Mouse (Mus musculus): ENCODE results near the gene Olfr477. TPM values are rescaled to one million over a fixed set of nuclear protein-coding genes. Genes with fewer than 3 reads are reported as not detected.
"Not testable (repeated sequence)": the region's sequence is repeated elsewhere in the genome, so short reads cannot be mapped to it uniquely, and the experiment has no call there.

The Olfr477 gene
- polyA plus RNA-seq (2014; fragmentation: Nextera tagmentation; extraction: Ambion mirVana) = not detected in 2 replicates

- Histone ChIP-seq H3K4me2 (no peak within 1 kb of the TSS), H3K4me3 (ENCODE audit: low read depth, low read length) (no peak within 1 kb of the TSS), H3K27me3 (ENCODE audit: insufficient read depth, low read length) (no peaks in the 10 kb centered on the region), H3K9me3 (ENCODE audit: low read depth, low read length) (no peaks in the 10 kb centered on the region), H3K36me3 (ENCODE audit: insufficient read depth) (no peaks in the 10 kb centered on the region), H3K4me1 (ENCODE audit: insufficient read depth) (no peaks in the 10 kb centered on the region), H3K27ac (ENCODE audit: low read depth) (no peak within 1 kb of the TSS), H3K9ac (no peak within 1 kb of the TSS)
- TF ChIP-seq CTCF (IDR thresholded peaks at IDR 0.05; ENCODE audit: low read depth) = no peak
- WGBS = 73% methylated on average over 2 of the region's 2 CpGs
- ATAC-seq (ENCODE audit: insufficient read depth) = no peak
- DNase-seq = no peak
These were observed at the start of gene Olfr477 for GRCm38 (mm10) chr7:107986393-107986792. Gene Olfr477, plus strand, starts transcription at chr7:107986693.

- not testable (repeated sequence) for H3K27ac ChIP-seq (ENCODE audit: low read depth); H3K9me3 ChIP-seq (ENCODE audit: low read depth, low read length); ATAC-seq (ENCODE audit: insufficient read depth); H3K36me3 ChIP-seq (ENCODE audit: insufficient read depth); H3K4me2 ChIP-seq; H3K27me3 ChIP-seq (ENCODE audit: insufficient read depth, low read length); H3K4me3 ChIP-seq (ENCODE audit: low read depth, low read length); H3K4me1 ChIP-seq (ENCODE audit: insufficient read depth); H3K9ac ChIP-seq; DNase-seq
- 91% methylated on average over 12 of the region's 12 CpGs for WGBS
These were observed 34.0 kb upstream of the Olfr477 start for GRCm38 (mm10) chr7:107952539-107952938.

- H3K4me2 ChIP-seq = no peak within 1 kb of the TSS
- H3K27me3 ChIP-seq (ENCODE audit: insufficient read depth, low read length) = no peaks in the 10 kb centered on the region
- H3K36me3 ChIP-seq (ENCODE audit: insufficient read depth) = no peaks in the 10 kb centered on the region
- no peak for TF ChIP-seq CTCF (IDR thresholded peaks at IDR 0.05; ENCODE audit: low read depth)
- 85% methylated on average over 1 of the region's 1 CpGs for WGBS
- H3K9ac ChIP-seq = no peak within 1 kb of the TSS
- no peak for ATAC-seq (ENCODE audit: insufficient read depth)
- no peak for DNase-seq
- H3K4me1 ChIP-seq (ENCODE audit: insufficient read depth) = no peaks in the 10 kb centered on the region
- H3K27ac ChIP-seq (ENCODE audit: low read depth) = no peak within 1 kb of the TSS
- no peaks in the 10 kb centered on the region for H3K9me3 ChIP-seq (ENCODE audit: low read depth, low read length)
- H3K4me3 ChIP-seq (ENCODE audit: low read depth, low read length) = no peak within 1 kb of the TSS
These were observed 32.1 kb upstream of the Olfr477 start, which contains the start of gene Olfr474 for GRCm38 (mm10) chr7:107954343-107954742. Gene Olfr474, plus strand, starts transcription at chr7:107954643.

GRCm38 (mm10) chr7:107964503-107964902 lies 22.0 kb upstream of the Olfr477 start, which contains the start of gene Olfr476:
Gene Olfr476, plus strand, starts transcription at chr7:107964803.
- 46% methylated on average over 1 of the region's 1 CpGs for WGBS
- Histone ChIP-seq H3K36me3 (ENCODE audit: insufficient read depth) (no peaks in the 10 kb centered on the region), H3K9ac (no peak within 1 kb of the TSS), H3K4me3 (ENCODE audit: low read depth, low read length) (no peak within 1 kb of the TSS), H3K4me1 (ENCODE audit: insufficient read depth) (no peaks in the 10 kb centered on the region), H3K27me3 (ENCODE audit: insufficient read depth, low read length) (no peaks in the 10 kb centered on the region), H3K9me3 (ENCODE audit: low read depth, low read length) (no peaks in the 10 kb centered on the region), H3K27ac (ENCODE audit: low read depth) (no peak within 1 kb of the TSS), H3K4me2 (no peak within 1 kb of the TSS)
- TF ChIP-seq CTCF (IDR thresholded peaks at IDR 0.05; ENCODE audit: low read depth) = no peak
- ATAC-seq (ENCODE audit: insufficient read depth) = no peak
- no peak for DNase-seq

GRCm38 (mm10) chr7:108014256-108014655 lies 27.8 kb downstream of the Olfr477 start:
- not testable (repeated sequence) for ATAC-seq (ENCODE audit: insufficient read depth); H3K9ac ChIP-seq; H3K4me3 ChIP-seq (ENCODE audit: low read depth, low read length); H3K36me3 ChIP-seq (ENCODE audit: insufficient read depth); H3K27me3 ChIP-seq (ENCODE audit: insufficient read depth, low read length); H3K4me2 ChIP-seq; H3K27ac ChIP-seq (ENCODE audit: low read depth); H3K9me3 ChIP-seq (ENCODE audit: low read depth, low read length); H3K4me1 ChIP-seq (ENCODE audit: insufficient read depth); DNase-seq

GRCm38 (mm10) chr7:108033889-108034288 lies 47.4 kb downstream of the Olfr477 start, which contains the start of gene Olfr478:
Gene Olfr478, minus strand, starts transcription at chr7:108033989.
- no peak for TF ChIP-seq CTCF (IDR thresholded peaks at IDR 0.05; ENCODE audit: low read depth)

More at GRCm38 (mm10) chr7:108033889-108034288, 47.4 kb downstream of the Olfr477 start, which contains the start of gene Olfr478:
- no peaks in the 10 kb centered on the region; the same call in 1 of the 2 replicates for H3K9me3 ChIP-seq (ENCODE audit: low read depth, low read length)
- no peaks in the 10 kb centered on the region for H3K36me3 ChIP-seq (ENCODE audit: insufficient read depth)
- H3K9ac ChIP-seq = no peak within 1 kb of the TSS
- H3K27ac ChIP-seq (ENCODE audit: low read depth) = no peak within 1 kb of the TSS
- ATAC-seq (ENCODE audit: insufficient read depth) (no peak), DNase-seq (no peak)
- H3K4me1 ChIP-seq (ENCODE audit: insufficient read depth) = no peaks in the 10 kb centered on the region
- 68% methylated on average over 3 of the region's 3 CpGs for WGBS
- H3K27me3 ChIP-seq (ENCODE audit: insufficient read depth, low read length) = no peaks in the 10 kb centered on the region
- H3K4me3 ChIP-seq (ENCODE audit: low read depth, low read length) = no peak within 1 kb of the TSS
- H3K4me2 ChIP-seq = no peak within 1 kb of the TSS

Other genes starting within 250 kb of the Olfr477 start
- 0.14 and 0.18 TPM in 2 replicates for gene Cyb5r2, start 228.7 kb upstream of the Olfr477 start, polyA plus RNA-seq (2014; fragmentation: Nextera tagmentation; extraction: Ambion mirVana)
- gene Ovch2, start 185.5 kb upstream of the Olfr477 start, polyA plus RNA-seq (2014; fragmentation: Nextera tagmentation; extraction: Ambion mirVana) = not detected in 2 replicates
- gene Olfr467, start 174.4 kb upstream of the Olfr477 start, polyA plus RNA-seq (2014; fragmentation: Nextera tagmentation; extraction: Ambion mirVana) = not detected in 2 replicates
- not detected in 2 replicates for gene Olfr469, start 161.2 kb upstream of the Olfr477 start, polyA plus RNA-seq (2014; fragmentation: Nextera tagmentation; extraction: Ambion mirVana)
- not detected in 2 replicates for gene Olfr470, start 139.2 kb upstream of the Olfr477 start, polyA plus RNA-seq (2014; fragmentation: Nextera tagmentation; extraction: Ambion mirVana)
- not detected in 2 replicates for gene Olfr472, start 88.8 kb upstream of the Olfr477 start, polyA plus RNA-seq (2014; fragmentation: Nextera tagmentation; extraction: Ambion mirVana)
- gene Olfr473, start 56.2 kb upstream of the Olfr477 start, polyA plus RNA-seq (2014; fragmentation: Nextera tagmentation; extraction: Ambion mirVana) = not detected in 2 replicates
- gene Olfr474, start 32.0 kb upstream of the Olfr477 start, polyA plus RNA-seq (2014; fragmentation: Nextera tagmentation; extraction: Ambion mirVana) = not detected in 2 replicates
- gene Olfr476, start 21.9 kb upstream of the Olfr477 start, polyA plus RNA-seq (2014; fragmentation: Nextera tagmentation; extraction: Ambion mirVana) = not detected in 2 replicates
- not detected in 2 replicates for gene Olfr478, start 47.3 kb downstream of the Olfr477 start, polyA plus RNA-seq (2014; fragmentation: Nextera tagmentation; extraction: Ambion mirVana)
- gene Olfr479, start 64.0 kb downstream of the Olfr477 start, polyA plus RNA-seq (2014; fragmentation: Nextera tagmentation; extraction: Ambion mirVana) = not detected in 2 replicates
- gene Olfr480, start 80.7 kb downstream of the Olfr477 start, polyA plus RNA-seq (2014; fragmentation: Nextera tagmentation; extraction: Ambion mirVana) = not detected in 2 replicates
- not detected in 2 replicates for gene Olfr481, start 93.2 kb downstream of the Olfr477 start, polyA plus RNA-seq (2014; fragmentation: Nextera tagmentation; extraction: Ambion mirVana)
- 0.09 and 0.16 TPM in 2 replicates for gene Olfr482, start 110.9 kb downstream of the Olfr477 start, polyA plus RNA-seq (2014; fragmentation: Nextera tagmentation; extraction: Ambion mirVana)
- not detected in 2 replicates for gene Olfr483, start 114.2 kb downstream of the Olfr477 start, polyA plus RNA-seq (2014; fragmentation: Nextera tagmentation; extraction: Ambion mirVana)
- gene Olfr484, start 140.8 kb downstream of the Olfr477 start, polyA plus RNA-seq (2014; fragmentation: Nextera tagmentation; extraction: Ambion mirVana) = not detected in 2 replicates
- gene Olfr485, start 173.2 kb downstream of the Olfr477 start, polyA plus RNA-seq (2014; fragmentation: Nextera tagmentation; extraction: Ambion mirVana) = not detected in 2 replicates
- gene Olfr486, start 186.0 kb downstream of the Olfr477 start, polyA plus RNA-seq (2014; fragmentation: Nextera tagmentation; extraction: Ambion mirVana) = not detected in 2 replicates
- not detected in 2 replicates for gene Olfr487, start 227.9 kb downstream of the Olfr477 start, polyA plus RNA-seq (2014; fragmentation: Nextera tagmentation; extraction: Ambion mirVana)